Mouse (Mus musculus) G1E-ER4 (cell line): Measurements from ENCODE around the gene Hist1h2bm. TPM values are rescaled to one million over a fixed set of nuclear protein-coding genes. Genes with fewer than 3 reads are reported as not detected.
A peak's percentile ranks its signal among the peaks of the same experiment; 100 is the strongest.
"Not testable (repeated sequence)": the region's sequence is repeated elsewhere in the genome, so short reads cannot be mapped to it uniquely, and the experiment has no call there.

ENCODE experiments used
- GATA1 ChIP-seq: IDR thresholded peaks from one replicate; pipeline ENCODE4 v1.8.0; 2012; ENCODE audit warnings: low read length, inconsistent platforms
- polyA plus RNA-seq: library from polyadenylated mRNA; stranded (reverse); fragments of >175 nt; gene quantifications from 2 replicates; pipeline ENCODE4 v1.2.3, GENCODE M21; 2012

Hist1h2bm gene
- polyA plus RNA-seq, 1 experiment, result 2.1 TPM

DNA sequence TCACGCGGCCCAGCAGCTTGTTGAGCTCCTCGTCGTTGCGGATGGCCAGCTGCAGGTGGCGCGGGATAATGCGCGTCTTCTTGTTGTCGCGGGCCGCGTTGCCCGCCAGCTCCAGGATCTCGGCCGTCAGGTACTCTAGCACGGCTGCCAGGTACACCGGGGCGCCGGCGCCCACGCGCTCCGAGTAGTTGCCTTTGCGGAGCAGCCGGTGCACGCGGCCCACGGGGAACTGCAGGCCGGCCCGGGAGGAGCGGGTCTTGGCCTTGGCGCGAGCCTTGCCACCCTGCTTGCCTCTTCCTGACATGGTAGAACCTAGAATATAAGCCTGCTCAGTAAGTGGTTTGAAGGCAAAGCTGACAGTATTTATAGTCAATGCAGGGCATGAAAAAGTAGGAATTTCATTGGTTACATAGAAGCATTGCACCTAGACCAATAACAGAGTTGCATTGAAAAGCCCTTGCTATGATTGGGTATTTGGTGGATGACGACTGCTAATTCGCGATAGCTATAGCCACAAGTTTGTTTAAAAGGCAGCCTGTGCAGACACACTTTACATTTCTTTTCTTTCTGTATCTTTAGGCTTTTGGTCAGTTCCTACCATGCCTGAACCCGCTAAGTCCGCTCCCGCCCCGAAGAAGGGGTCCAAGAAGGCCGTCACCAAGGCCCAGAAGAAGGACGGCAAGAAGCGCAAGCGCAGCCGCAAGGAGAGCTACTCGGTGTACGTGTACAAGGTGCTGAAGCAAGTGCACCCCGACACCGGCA is 31.9 kb downstream of the Hist1h2bm start, which contains the start of the genes Hist1h2ak and Hist1h2bn:
Gene Hist1h2ak (minus strand): TSS at position 304 of the 762 bp plus-strand sequence.
Gene Hist1h2bn (plus strand): TSS at position 600 of the 762 bp plus-strand sequence.
- TF ChIP-seq GATA1, result not testable (repeated sequence)

GRCm38 (mm10) chr13:21754294-21755001 is 32.6 kb downstream of the Hist1h2bm start:
- peak; percentile 49 for TF ChIP-seq GATA1

- TF ChIP-seq GATA1, result no peak
Measured at GRCm38 (mm10) chr13:21755707-21756106, 33.9 kb downstream of the Hist1h2bm start.

Other genes with a start within 250 kb of the Hist1h2bm start
- gene Zkscan4, start 243.1 kb upstream of the Hist1h2bm start, polyA plus RNA-seq, result not detected in 2 replicates
- gene Gm10065, start 242.6 kb upstream of the Hist1h2bm start, polyA plus RNA-seq, result not detected in 2 replicates
- gene AK157302, start 226.8 kb upstream of the Hist1h2bm start, polyA plus RNA-seq, result 0.04 TPM in 1 of 2 replicates, not detected in the other
- 16.7 and 23.3 TPM in 2 replicates for gene Gm11273, start 220.6 kb upstream of the Hist1h2bm start, polyA plus RNA-seq
- gene Zkscan8, start 190.9 kb upstream of the Hist1h2bm start, polyA plus RNA-seq, result 5.9 and 6.2 TPM in 2 replicates
- not detected in 2 replicates for gene Olfr1366, start 179.2 kb upstream of the Hist1h2bm start, polyA plus RNA-seq
- gene Olfr1535, start 162.2 kb upstream of the Hist1h2bm start, polyA plus RNA-seq, result not detected in 2 replicates
- not detected in 2 replicates for gene Olfr1364, start 140.3 kb upstream of the Hist1h2bm start, polyA plus RNA-seq
- not detected in 2 replicates for gene Olfr1362, start 108.0 kb upstream of the Hist1h2bm start, polyA plus RNA-seq
- gene Olfr11, start 79.5 kb upstream of the Hist1h2bm start, polyA plus RNA-seq, result not detected in 2 replicates
- not detected in 2 replicates for gene Olfr1361, start 58.7 kb upstream of the Hist1h2bm start, polyA plus RNA-seq
- not detected in 2 replicates for gene Olfr1360, start 44.6 kb upstream of the Hist1h2bm start, polyA plus RNA-seq
- gene Olfr1359, start 23.9 kb upstream of the Hist1h2bm start, polyA plus RNA-seq, result not detected in 2 replicates
- gene Hist1h2bl, start 5.9 kb upstream of the Hist1h2bm start, polyA plus RNA-seq, result 9.8 and 10.6 TPM in 2 replicates
- gene Hist1h2ai, start 5.6 kb upstream of the Hist1h2bm start, polyA plus RNA-seq, result 372 and 421 TPM in 2 replicates
- gene Hist1h3h, start 4.4 kb upstream of the Hist1h2bm start, polyA plus RNA-seq, result 53.9 and 54.4 TPM in 2 replicates
- 1.9 and 2.4 TPM in 2 replicates for gene Hist1h4j, start 13.0 kb downstream of the Hist1h2bm start, polyA plus RNA-seq
- 22.6 and 25.4 TPM in 2 replicates for gene Hist1h4k, start 28.5 kb downstream of the Hist1h2bm start, polyA plus RNA-seq
- 69.0 and 85.5 TPM in 2 replicates for gene Hist1h2ak, start 31.8 kb downstream of the Hist1h2bm start, polyA plus RNA-seq
- 1.4 and 1.7 TPM in 2 replicates for gene Hist1h2bn, start 32.1 kb downstream of the Hist1h2bm start, polyA plus RNA-seq
- 3.3 and 4.5 TPM in 2 replicates for gene Hist1h1b, start 58.6 kb downstream of the Hist1h2bm start, polyA plus RNA-seq
- 36.7 and 37.8 TPM in 2 replicates for gene Hist1h3i, start 61.3 kb downstream of the Hist1h2bm start, polyA plus RNA-seq
- gene Hist1h2an, start 65.2 kb downstream of the Hist1h2bm start, polyA plus RNA-seq, result 16.6 and 26.9 TPM in 2 replicates
- gene Hist1h2bp, start 65.4 kb downstream of the Hist1h2bm start, polyA plus RNA-seq, result 5.5 and 8.7 TPM in 2 replicates
- gene Hist1h2bq, start 88.2 kb downstream of the Hist1h2bm start, polyA plus RNA-seq, result 14.0 and 15.0 TPM in 2 replicates
- 4,601 and 5,007 TPM in 2 replicates for gene Hist1h2ao, start 88.4 kb downstream of the Hist1h2bm start, polyA plus RNA-seq
- 6.1 and 9.7 TPM in 2 replicates for gene Hist1h4m, start 89.7 kb downstream of the Hist1h2bm start, polyA plus RNA-seq
- 16.6 and 26.1 TPM in 2 replicates for gene Hist1h4n, start 110.2 kb downstream of the Hist1h2bm start, polyA plus RNA-seq
- gene Hist1h2ap, start 111.5 kb downstream of the Hist1h2bm start, polyA plus RNA-seq, result 9,534 and 19,469 TPM in 2 replicates
- 13.3 and 14.2 TPM in 2 replicates for gene Hist1h2br, start 111.7 kb downstream of the Hist1h2bm start, polyA plus RNA-seq
- 0.03 and 0.06 TPM in 2 replicates for gene Zfp184, start 223.1 kb downstream of the Hist1h2bm start, polyA plus RNA-seq